Mouse (Mus musculus): ENCODE measurements around the gene Afmid.
"Not testable (repeated sequence)": the region's sequence is repeated elsewhere in the genome, so short reads cannot be mapped to it uniquely, and the experiment has no call there.

Afmid gene

GRCm38 (mm10) chr11:117825333-117826101, at the start of gene Afmid, which contains the start of gene Tk1:
Gene Afmid, plus strand, starts transcription at chr11:117825924.
Gene Tk1, minus strand, starts transcription at chr11:117826092.
- peak; percentile 80 for DNase-seq (ENCODE audit: low read depth, low spot score)

GRCm38 (mm10) chr11:117776085-117776792, 49.5 kb upstream of the Afmid start:
- no peak for DNase-seq (ENCODE audit: low read depth, low spot score)

GRCm38 (mm10) chr11:117777111-117777510, 48.6 kb upstream of the Afmid start:
- DNase-seq (ENCODE audit: low read depth, low spot score), result peak; percentile 81

GRCm38 (mm10) chr11:117778031-117778430, 47.7 kb upstream of the Afmid start:
- DNase-seq (ENCODE audit: low read depth, low spot score), result no peak

- DNase-seq (ENCODE audit: low read depth, low spot score), result peak; percentile 38
Measured at GRCm38 (mm10) chr11:117778851-117779433, 46.8 kb upstream of the Afmid start.

GRCm38 (mm10) chr11:117779434-117780198, 46.1 kb upstream of the Afmid start:
- DNase-seq (ENCODE audit: low read depth, low spot score), result peak; percentile 65

GRCm38 (mm10) chr11:117780199-117780515, 45.6 kb upstream of the Afmid start:
- DNase-seq (ENCODE audit: low read depth, low spot score), result no peak

- peak; percentile 98 for DNase-seq (ENCODE audit: low read depth, low spot score)
Measured at GRCm38 (mm10) chr11:117780582-117781111, 45.1 kb upstream of the Afmid start.

- DNase-seq (ENCODE audit: low read depth, low spot score), result peak; percentile 86
Measured at GRCm38 (mm10) chr11:117781199-117781821, 44.4 kb upstream of the Afmid start.

- DNase-seq (ENCODE audit: low read depth, low spot score), result peak; percentile 91
Measured at GRCm38 (mm10) chr11:117781993-117782704, 43.6 kb upstream of the Afmid start, which contains the start of the genes Tmc8 and Tmc6. Gene Tmc8, plus strand, starts transcription at chr11:117782076. Gene Tmc6, minus strand, starts transcription at chr11:117782198.

GRCm38 (mm10) chr11:117782705-117783034, 43.1 kb upstream of the Afmid start:
- no peak for DNase-seq (ENCODE audit: low read depth, low spot score)

- DNase-seq (ENCODE audit: low read depth, low spot score), result peak; percentile 75
Measured at GRCm38 (mm10) chr11:117783089-117783488, 42.6 kb upstream of the Afmid start.

- DNase-seq (ENCODE audit: low read depth, low spot score), result peak; percentile 44
Measured at GRCm38 (mm10) chr11:117783683-117784309, 41.9 kb upstream of the Afmid start.

GRCm38 (mm10) chr11:117786294-117786693, 39.4 kb upstream of the Afmid start:
- peak; percentile 79 for DNase-seq (ENCODE audit: low read depth, low spot score)

GRCm38 (mm10) chr11:117788481-117788880, 37.2 kb upstream of the Afmid start:
- DNase-seq (ENCODE audit: low read depth, low spot score), result not testable (repeated sequence)

GRCm38 (mm10) chr11:117790286-117790685, 35.4 kb upstream of the Afmid start:
- peak; percentile 61 for DNase-seq (ENCODE audit: low read depth, low spot score)

- DNase-seq (ENCODE audit: low read depth, low spot score), result no peak
Measured at GRCm38 (mm10) chr11:117790703-117791440, 34.9 kb upstream of the Afmid start.

GRCm38 (mm10) chr11:117791441-117791761, 34.3 kb upstream of the Afmid start:
- no peak for DNase-seq (ENCODE audit: low read depth, low spot score)

- DNase-seq (ENCODE audit: low read depth, low spot score), result peak; percentile 56
Measured at GRCm38 (mm10) chr11:117792281-117792888, 33.3 kb upstream of the Afmid start.
